Mouse (Mus musculus) neutrophil, adult 59 days (primary cell): ENCODE results near the gene Duxbl1. TPM values are rescaled to one million over a fixed set of nuclear protein-coding genes. Genes with fewer than 3 reads are reported as not detected.

ENCODE experiments used
- total RNA-seq, 2 experiments: library from RNA; stranded (reverse); gene quantifications; 1 replicate in 1 of 2; 2 replicates in 1 of 2; pipeline ENCODE4 v1.2.4; 2023

The Duxbl1 gene
- total RNA-seq, result not detected

DNA sequence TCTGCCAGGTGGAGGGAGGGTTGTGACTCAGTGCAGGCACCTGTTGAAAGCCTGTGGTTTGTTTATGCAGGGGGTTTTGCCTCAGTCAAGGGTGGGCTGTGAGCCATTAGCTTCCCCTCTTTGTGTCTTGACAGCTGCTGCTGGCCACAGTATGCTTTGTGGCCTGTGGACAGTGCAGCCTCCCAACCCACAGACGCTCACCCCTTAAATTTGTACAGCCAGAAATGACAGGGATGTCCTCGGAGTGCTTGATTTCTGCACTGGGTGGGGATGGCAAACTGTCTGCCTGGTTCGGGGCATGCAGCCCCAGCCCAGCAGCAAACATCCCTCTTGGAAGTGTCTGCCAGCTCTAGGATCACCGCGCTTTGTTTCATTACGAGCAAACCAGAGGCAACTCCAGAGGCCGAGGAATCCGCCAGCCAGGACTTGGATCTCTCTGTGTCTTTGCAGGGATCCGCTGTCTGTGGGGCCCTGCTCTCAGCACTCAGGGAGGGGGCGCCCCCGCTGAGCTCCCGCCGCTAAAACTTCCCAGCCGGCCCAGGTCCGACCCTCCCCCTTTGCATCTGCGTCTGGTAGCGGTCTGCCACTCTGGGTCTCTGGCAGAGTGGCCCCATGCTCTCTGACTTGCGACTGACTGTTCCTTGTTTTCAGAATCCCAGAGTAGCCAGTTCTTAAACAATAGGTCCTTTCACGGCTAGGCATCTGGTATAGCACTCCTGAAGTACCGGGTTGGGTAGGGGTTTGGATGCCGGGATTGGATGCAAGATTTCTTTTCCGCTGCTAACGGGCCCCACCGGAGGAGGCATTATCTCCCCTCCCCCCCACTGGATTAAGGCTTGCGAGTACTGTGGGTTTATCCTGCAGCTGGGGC, at the start of gene Duxbl1:
Duxbl1 (plus strand) TSS at position 207 of the 871 bp plus-strand sequence.

GRCm38 (mm10) chr14:25938004-25938403, 40.4 kb upstream of the Duxbl1 start, which contains the start of gene Cphx1:
Gene Cphx1 (plus strand): TSS chr14:25938304.

Other genes starting within 250 kb of the Duxbl1 start
- gene Zcchc24, start 209.5 kb upstream of the Duxbl1 start, total RNA-seq, result 10 to 100 TPM; 11.0 to 17.8 TPM
- gene Anxa11, start 136.4 kb upstream of the Duxbl1 start, total RNA-seq, result 100 to 1,000 TPM; 389 to 411 TPM
- not detected for gene Plac9a, start 75.5 kb upstream of the Duxbl1 start, total RNA-seq
- 1 to 10 TPM; 1.7 to 2.7 TPM for gene Tmem254a, start 50.9 kb upstream of the Duxbl1 start, total RNA-seq
- gene Cphx1, start 40.3 kb upstream of the Duxbl1 start, total RNA-seq, result not detected
- gene Gm9780, start 64.1 kb downstream of the Duxbl1 start, total RNA-seq, result not detected
- gene Tmem254c, start 88.8 kb downstream of the Duxbl1 start, total RNA-seq, result 10 to 100 TPM in 1 of 2 experiments, 1 to 10 TPM in 1; 9.5 to 14.1 TPM
- not detected for gene Cphx2, start 102.9 kb downstream of the Duxbl1 start, total RNA-seq
- not detected for gene Cphx3, start 103.7 kb downstream of the Duxbl1 start, total RNA-seq
- not detected for gene Duxbl2, start 139.8 kb downstream of the Duxbl1 start, total RNA-seq
- gene Plac9b, start 203.9 kb downstream of the Duxbl1 start, total RNA-seq, result not detected
- gene Tmem254b, start 228.5 kb downstream of the Duxbl1 start, total RNA-seq, result 1 to 10 TPM in 1 of 2 experiments, not detected in 1; 8.1 TPM